Mouse (Mus musculus): ENCODE results near the gene Hamp. TPM values are rescaled to one million over a fixed set of nuclear protein-coding genes. Genes with fewer than 3 reads are reported as not detected.
A peak's percentile ranks its signal among the peaks of the same experiment; 100 is the strongest.
"Not testable (repeated sequence)": the region's sequence is repeated elsewhere in the genome, so short reads cannot be mapped to it uniquely, and the experiment has no call there.

Gene Hamp
- polyA plus RNA-seq, 1 experiment: not detected

DNA sequence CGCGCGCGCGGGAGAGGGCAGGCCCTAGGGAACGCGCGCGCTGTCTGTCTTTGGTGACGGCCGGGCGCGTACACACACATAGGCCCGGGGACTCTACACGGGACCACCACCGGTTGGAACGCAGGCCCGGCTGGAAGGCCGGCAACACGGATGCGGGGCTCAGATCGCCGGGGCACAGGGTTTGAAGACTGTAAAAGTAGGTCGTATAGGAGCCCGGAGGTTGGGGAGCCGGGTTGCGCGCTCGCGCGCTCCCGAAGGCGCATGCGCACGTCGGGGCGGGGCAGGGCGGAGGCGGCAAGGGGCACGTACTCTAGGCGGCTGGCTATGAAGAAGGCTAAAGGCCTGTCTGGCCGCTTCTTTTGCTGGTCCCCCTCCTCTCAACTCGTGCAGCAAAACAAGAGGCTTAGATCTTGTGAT, 13.5 kb upstream of the Hamp start:
- TF ChIP-seq CTCF (IDR thresholded peaks at IDR 0.05; ENCODE audit: extremely low read depth, insufficient read depth, low read length): no peak
- TF ChIP-seq POLR2A (IDR thresholded peaks at IDR 0.05; ENCODE audit: extremely low read depth, insufficient read depth, low read length): peak; percentile 77
- peak overlapping the region; percentile 78 for H3K4me3 ChIP-seq (ENCODE audit: insufficient read depth, low read length)
- peak overlapping the region; percentile 100 for H3K27ac ChIP-seq (ENCODE audit: insufficient read depth, low read length)
- peaks cover 4% of the 10 kb centered on the region for H3K4me1 ChIP-seq (ENCODE audit: control insufficient read depth, insufficient read depth, low read length)

DNA sequence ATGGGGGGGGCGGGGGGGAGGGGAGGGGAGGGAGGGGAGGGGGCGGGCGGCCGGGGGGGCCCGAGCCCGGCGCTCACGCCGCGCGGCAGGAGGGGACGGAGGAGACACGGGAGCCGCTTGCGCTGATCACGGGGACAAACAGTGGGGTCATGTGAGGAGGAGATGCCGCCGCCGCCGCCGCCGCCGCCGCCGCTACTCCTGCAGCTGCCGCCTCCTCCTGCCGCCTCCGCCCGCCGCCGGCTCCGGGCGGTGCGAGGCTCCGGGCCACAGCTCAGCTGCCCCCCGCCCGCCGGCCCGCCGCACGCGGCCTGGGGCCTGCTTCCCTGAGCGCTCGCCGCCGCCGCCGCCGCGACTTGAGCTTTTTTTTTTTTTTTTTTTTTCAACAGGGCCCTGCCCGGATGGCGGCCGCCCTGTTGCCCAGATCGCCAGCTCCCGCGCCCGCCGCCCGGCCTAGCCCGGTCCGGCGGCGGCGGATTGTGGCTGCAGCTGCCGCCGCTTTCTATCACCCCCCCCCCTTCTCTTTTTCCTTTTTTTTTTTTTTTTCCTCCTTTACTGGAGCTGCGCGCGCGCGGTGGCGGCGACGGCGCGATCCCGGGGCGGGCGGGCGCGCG, 13.0 kb upstream of the Hamp start, which contains the start of gene Usf2:
Usf2 (minus strand) TSS at position 48 of the 611 bp plus-strand sequence.
- Histone ChIP-seq H3K4me1 (ENCODE audit: control insufficient read depth, insufficient read depth, low read length) (peaks cover 4% of the 10 kb centered on the region), H3K4me3 (ENCODE audit: insufficient read depth, low read length) (peak within 1 kb of the TSS; percentile 78), H3K27ac (ENCODE audit: insufficient read depth, low read length) (peak within 1 kb of the TSS; percentile 100)
- TF ChIP-seq POLR2A (IDR thresholded peaks at IDR 0.05; ENCODE audit: extremely low read depth, insufficient read depth, low read length) (no peak), CTCF (IDR thresholded peaks at IDR 0.05; ENCODE audit: extremely low read depth, insufficient read depth, low read length) (no peak)

DNA sequence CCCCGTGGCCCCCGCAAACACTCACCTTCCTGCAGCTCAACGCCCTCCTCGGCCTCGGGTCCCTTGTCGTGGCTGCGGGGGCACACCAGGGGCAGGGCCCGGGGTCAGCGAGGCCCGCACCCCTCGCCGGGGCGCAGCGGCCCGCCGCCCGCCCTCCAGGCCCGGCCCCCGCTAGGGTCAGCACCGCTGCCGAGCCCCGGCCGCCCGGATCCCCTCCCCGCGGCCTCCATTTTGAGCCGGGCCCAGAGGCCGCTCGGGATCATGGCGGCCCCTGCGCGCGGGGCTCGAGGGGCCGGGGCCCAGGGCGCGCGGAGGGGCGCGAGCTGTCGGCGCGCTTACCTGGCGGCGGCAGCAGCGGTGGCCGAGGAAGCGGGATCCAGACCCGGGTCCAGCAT, 12.5 kb upstream of the Hamp start:
- H3K4me3 ChIP-seq (ENCODE audit: insufficient read depth, low read length): peak overlapping the region; percentile 78
- TF ChIP-seq POLR2A (IDR thresholded peaks at IDR 0.05; ENCODE audit: extremely low read depth, insufficient read depth, low read length) (no peak), CTCF (IDR thresholded peaks at IDR 0.05; ENCODE audit: extremely low read depth, insufficient read depth, low read length) (no peak)
- peaks cover 4% of the 10 kb centered on the region for H3K4me1 ChIP-seq (ENCODE audit: control insufficient read depth, insufficient read depth, low read length)
- peak overlapping the region; percentile 96 for H3K27ac ChIP-seq (ENCODE audit: insufficient read depth, low read length)

DNA sequence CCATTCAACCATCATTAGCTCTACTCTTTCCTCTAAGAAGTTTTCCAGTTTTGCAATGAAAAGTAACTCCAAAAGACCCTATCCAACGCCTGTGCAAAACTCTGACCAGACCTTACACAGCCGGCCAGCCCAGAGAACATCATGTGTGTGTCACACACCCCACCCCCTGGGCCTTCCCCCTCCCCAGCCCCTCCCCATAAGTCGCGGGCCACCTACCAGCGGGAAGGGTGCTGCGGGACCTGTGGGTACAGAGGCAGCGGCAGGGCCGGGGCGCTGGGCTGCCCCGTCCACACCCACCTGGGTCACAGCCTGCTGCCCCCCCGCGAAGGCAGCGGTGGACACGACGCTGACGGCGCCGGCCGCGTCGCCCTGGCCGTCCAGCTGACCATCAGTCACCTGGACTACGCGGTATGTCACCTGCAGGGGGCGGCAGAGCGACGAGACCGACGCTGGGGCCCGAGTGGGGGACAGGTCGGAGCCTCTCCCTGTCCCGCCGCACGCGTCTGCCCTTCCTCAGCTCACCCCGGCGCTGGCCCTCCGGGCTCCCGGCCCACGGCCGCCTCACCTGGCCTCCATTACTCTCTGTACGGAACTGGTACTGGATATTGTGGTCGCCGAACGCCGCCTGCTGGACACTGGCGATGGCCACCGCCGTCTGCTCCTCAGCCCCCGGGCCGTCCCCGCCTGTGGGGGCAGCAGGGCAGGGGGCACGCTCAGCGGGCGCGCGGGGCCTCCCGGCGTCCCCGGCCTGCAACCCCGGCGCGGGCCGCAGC, 11.9 kb upstream of the Hamp start:
- Histone ChIP-seq H3K27ac (ENCODE audit: insufficient read depth, low read length) (peak overlapping the region; percentile 96), H3K4me1 (ENCODE audit: control insufficient read depth, insufficient read depth, low read length) (peaks cover 4% of the 10 kb centered on the region), H3K4me3 (ENCODE audit: insufficient read depth, low read length) (peak overlapping the region; percentile 78)
- no peak for TF ChIP-seq POLR2A (IDR thresholded peaks at IDR 0.05; ENCODE audit: extremely low read depth, insufficient read depth, low read length)
- TF ChIP-seq CTCF (IDR thresholded peaks at IDR 0.05; ENCODE audit: extremely low read depth, insufficient read depth, low read length): peak; percentile 34; the same call in 1 of the 2 replicates

DNA sequence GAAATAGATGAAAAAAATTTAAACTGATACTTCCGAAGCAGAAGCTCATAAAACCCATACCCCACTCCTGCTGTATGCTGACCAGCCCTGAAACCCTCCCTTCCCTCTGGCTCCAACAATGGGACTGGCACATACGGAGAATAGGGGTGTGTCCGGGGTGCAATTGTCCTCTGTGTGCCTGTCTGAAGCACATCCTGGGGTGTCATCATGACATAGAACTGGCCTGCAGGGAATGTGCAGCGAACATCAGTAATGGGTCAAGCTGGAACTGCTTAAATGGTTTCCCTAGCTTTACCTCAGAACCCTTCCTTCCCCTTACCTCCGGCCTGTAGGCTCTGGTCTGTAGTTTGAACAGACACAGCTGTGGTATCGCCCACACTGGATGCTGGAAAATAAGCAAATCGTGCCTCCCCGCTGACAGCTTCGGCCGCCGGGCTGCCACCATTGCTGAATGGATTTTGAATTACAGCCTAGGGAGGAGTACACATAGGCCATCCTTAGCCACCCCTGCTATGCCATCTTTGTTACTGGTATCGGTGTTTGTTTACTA, 11.2 kb upstream of the Hamp start:
- TF ChIP-seq CTCF (IDR thresholded peaks at IDR 0.05; ENCODE audit: extremely low read depth, insufficient read depth, low read length): no peak
- no peak for TF ChIP-seq POLR2A (IDR thresholded peaks at IDR 0.05; ENCODE audit: extremely low read depth, insufficient read depth, low read length)
- Histone ChIP-seq H3K27ac (ENCODE audit: insufficient read depth, low read length) (no peak overlapping the region), H3K4me1 (ENCODE audit: control insufficient read depth, insufficient read depth, low read length) (peaks cover 4% of the 10 kb centered on the region), H3K4me3 (ENCODE audit: insufficient read depth, low read length) (peak overlapping the region; percentile 78)

DNA sequence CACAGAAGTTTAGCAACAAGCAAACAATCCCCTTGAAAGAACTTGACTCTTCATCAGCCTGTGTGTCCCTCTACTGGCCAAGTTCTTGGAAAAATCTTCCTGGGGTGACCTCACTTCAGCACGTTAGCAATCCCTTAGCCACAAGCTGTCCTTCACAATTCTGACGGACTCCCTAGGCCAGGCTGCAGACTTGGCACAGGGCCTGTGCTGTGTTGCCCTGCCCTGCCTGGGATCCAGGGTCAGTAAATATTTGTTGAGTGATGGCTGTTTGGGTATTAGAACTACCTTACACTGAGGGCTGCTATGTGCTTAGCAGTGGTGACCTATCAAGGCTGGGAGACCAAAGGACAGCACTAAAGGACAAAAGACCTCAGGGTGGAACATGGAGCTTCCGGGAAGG, 10.2 kb upstream of the Hamp start:
- H3K4me3 ChIP-seq (ENCODE audit: insufficient read depth, low read length): no peak overlapping the region
- TF ChIP-seq CTCF (IDR thresholded peaks at IDR 0.05; ENCODE audit: extremely low read depth, insufficient read depth, low read length): no peak
- no peak for TF ChIP-seq POLR2A (IDR thresholded peaks at IDR 0.05; ENCODE audit: extremely low read depth, insufficient read depth, low read length)
- no peak overlapping the region for H3K27ac ChIP-seq (ENCODE audit: insufficient read depth, low read length)
- peaks cover 4% of the 10 kb centered on the region for H3K4me1 ChIP-seq (ENCODE audit: control insufficient read depth, insufficient read depth, low read length)

DNA sequence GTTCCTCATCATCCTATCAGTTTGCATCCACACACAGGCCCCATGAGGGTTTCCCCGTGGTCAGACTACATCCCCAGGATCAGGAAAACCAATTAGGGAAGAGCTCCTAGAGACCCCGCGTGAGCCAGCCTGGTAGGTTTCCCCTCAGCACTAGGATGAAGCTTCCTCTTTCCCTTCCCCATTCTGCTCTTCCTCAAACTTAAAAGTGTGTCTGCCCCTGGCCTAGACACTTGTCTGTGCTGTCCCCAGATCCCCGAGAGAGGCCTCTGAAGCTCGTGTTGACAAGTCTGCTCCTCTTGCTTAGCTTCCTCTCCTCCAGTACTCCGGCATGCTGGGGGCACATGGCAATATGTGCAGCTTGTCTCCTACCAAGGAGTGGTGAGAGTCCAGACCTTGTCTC, 9.6 kb upstream of the Hamp start:
- TF ChIP-seq CTCF (IDR thresholded peaks at IDR 0.05; ENCODE audit: extremely low read depth, insufficient read depth, low read length): no peak
- TF ChIP-seq POLR2A (IDR thresholded peaks at IDR 0.05; ENCODE audit: extremely low read depth, insufficient read depth, low read length): no peak
- Histone ChIP-seq H3K4me3 (ENCODE audit: insufficient read depth, low read length) (no peak overlapping the region), H3K4me1 (ENCODE audit: control insufficient read depth, insufficient read depth, low read length) (peaks cover 4% of the 10 kb centered on the region), H3K27ac (ENCODE audit: insufficient read depth, low read length) (no peak overlapping the region)

DNA sequence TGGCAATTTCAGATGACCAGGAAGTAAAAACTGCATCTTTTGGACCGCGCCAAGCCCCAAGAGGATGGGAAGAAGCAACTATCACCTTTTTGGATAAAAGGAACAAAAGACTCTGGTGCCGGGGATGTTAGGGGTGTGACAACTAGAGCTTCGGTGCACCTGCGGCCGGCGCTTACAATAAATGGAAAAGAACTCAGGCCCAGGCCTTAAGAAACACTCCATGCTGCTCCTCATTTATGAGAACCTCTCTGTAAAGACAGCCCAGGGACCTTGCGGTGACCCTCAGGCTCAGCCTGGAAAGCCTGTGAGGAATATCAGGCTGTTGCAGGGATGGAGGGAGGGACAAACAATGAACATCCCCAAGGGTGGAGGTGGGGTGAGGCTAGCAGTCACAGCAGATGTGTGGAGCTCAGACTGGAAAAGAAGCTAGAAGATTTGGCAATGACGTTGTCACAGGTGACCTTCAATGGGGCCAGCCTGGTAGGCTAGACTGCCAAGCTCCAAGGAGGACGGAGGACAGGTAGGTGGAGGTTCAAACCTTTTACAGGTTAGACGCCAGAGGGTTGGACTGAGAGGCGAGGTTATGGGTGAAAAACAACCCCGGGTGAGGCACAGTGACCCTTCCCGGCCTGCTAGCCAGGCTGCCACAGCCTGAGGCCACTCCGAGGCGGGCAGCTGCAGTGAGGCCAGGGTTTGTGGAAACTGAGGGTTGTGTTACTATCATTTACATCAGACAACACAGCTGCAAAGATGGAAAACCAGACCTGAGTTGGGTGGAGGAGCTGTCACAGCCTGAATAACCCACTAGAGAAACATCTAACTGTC, 8.8 kb upstream of the Hamp start:
- H3K4me3 ChIP-seq (ENCODE audit: insufficient read depth, low read length): no peak overlapping the region
- no peak for TF ChIP-seq CTCF (IDR thresholded peaks at IDR 0.05; ENCODE audit: extremely low read depth, insufficient read depth, low read length)
- H3K4me1 ChIP-seq (ENCODE audit: control insufficient read depth, insufficient read depth, low read length): peaks cover 4% of the 10 kb centered on the region; the same call in 1 of the 2 replicates
- H3K27ac ChIP-seq (ENCODE audit: insufficient read depth, low read length): no peak overlapping the region

DNA sequence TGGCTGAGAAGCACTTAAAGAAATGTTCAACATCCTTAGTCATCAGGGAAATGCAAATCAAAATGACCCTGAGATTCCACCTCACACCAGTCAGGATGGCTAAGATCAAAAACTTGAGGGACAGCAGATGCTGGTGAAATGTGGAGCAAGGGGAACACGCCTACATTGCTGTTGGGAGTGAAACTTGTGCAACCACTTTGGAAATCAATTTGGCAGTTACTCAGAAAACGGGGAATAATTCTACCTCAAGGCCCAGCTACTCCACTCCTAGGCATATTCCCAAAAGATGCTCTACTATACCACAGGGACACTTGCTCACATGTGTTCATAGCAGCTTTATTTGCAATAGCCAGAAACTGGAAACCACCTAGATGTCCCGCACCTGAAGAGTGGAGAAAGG, 6.1 kb upstream of the Hamp start:
- not testable (repeated sequence) for H3K4me1 ChIP-seq (ENCODE audit: control insufficient read depth, insufficient read depth, low read length); H3K27ac ChIP-seq (ENCODE audit: insufficient read depth, low read length); H3K4me3 ChIP-seq (ENCODE audit: insufficient read depth, low read length)
